Mouse (Mus musculus) E14TG2a.4 (cell line): ENCODE results near the gene Arhgap28.

Experiments
- CTCF ChIP-seq: conservative IDR thresholded peaks from 2 replicates; pipeline ENCODE4 v1.5.1; 2014; ENCODE audit warnings: low read length
- NANOG ChIP-seq: IDR thresholded peaks from 2 replicates; pipeline ENCODE4 v1.6.1; 2014; ENCODE audit warnings: borderline replicate concordance, low read length, mixed read lengths

- TF ChIP-seq CTCF (no peak), NANOG (no peak)
These were observed 10.4 kb downstream of the Arhgap28 start for GRCm38 (mm10) chr17:67993371-67994045.
